Mouse (Mus musculus) MEL (cell line): ENCODE measurements around the gene Clcn3.

Experiments
- CTCF ChIP-seq, 3 experiments: IDR thresholded peaks in 2 of 3; conservative IDR thresholded peaks in 1 of 3; 2 replicates each; pipeline ENCODE4 v1.5.1; 2011 to 2012; ENCODE audit warnings: low read length in 3 of 3, low read depth in 2 of 3, mild to moderate bottlenecking in 2 of 3, improper control_type of control experiment in 1 of 3, inconsistent platforms in 1 of 3, mixed read lengths in 1 of 3, moderate library complexity in 1 of 3; ENCODE audit not compliant: control insufficient read depth in 1 of 3, insufficient read depth in 1 of 3, poor library complexity in 1 of 3, severe bottlenecking in 1 of 3
- EP300 ChIP-seq, 2 experiments: IDR thresholded peaks; 2 replicates each; pipeline ENCODE4 v1.6.1; 2011; ENCODE audit warnings: improper control_type of control experiment in 2 of 2, low read length in 2 of 2, low read depth in 1 of 2, mild to moderate bottlenecking in 1 of 2
- HCFC1 ChIP-seq: IDR thresholded peaks from 2 replicates; pipeline ENCODE4 v1.6.1; 2012; ENCODE audit warnings: low read depth, mild to moderate bottlenecking, inconsistent platforms, low read length, improper control_type of control experiment, moderate library complexity
- KAT2A ChIP-seq: conservative IDR thresholded peaks from 2 replicates; pipeline ENCODE4 v1.6.1; 2012; ENCODE audit warnings: low read depth, low read length, improper control_type of control experiment, inconsistent platforms
- MAFK ChIP-seq: IDR thresholded peaks from 2 replicates; pipeline ENCODE4 v1.6.1; 2011; ENCODE audit warnings: low read depth, mild to moderate bottlenecking, low read length, improper control_type of control experiment, borderline replicate concordance
- POLR2AphosphoS5 ChIP-seq: IDR thresholded peaks from 2 replicates; pipeline ENCODE4 v1.6.1; 2012; ENCODE audit warnings: low read depth, borderline replicate concordance, mild to moderate bottlenecking, inconsistent platforms, low read length, moderate library complexity, mixed read lengths
- RAD21 ChIP-seq: IDR thresholded peaks from 2 replicates; pipeline ENCODE4 v1.6.1; 2011; ENCODE audit warnings: mild to moderate bottlenecking, low read depth, low read length, improper control_type of control experiment
- SIN3A ChIP-seq: IDR thresholded peaks from 2 replicates; pipeline ENCODE4 v1.6.1; 2012; ENCODE audit warnings: low read length, improper control_type of control experiment, inconsistent platforms
- TAL1 ChIP-seq: IDR thresholded peaks from 2 replicates; pipeline ENCODE4 v1.6.1; 2012; ENCODE audit warnings: mild to moderate bottlenecking, inconsistent platforms, low read length, moderate library complexity, mixed read lengths
- TCF12 ChIP-seq: IDR thresholded peaks from 2 replicates; pipeline ENCODE4 v1.6.1; 2014; ENCODE audit warnings: low read depth, mild to moderate bottlenecking, inconsistent platforms, low read length, improper control_type of control experiment, moderate library complexity
- ZC3H11A ChIP-seq: IDR thresholded peaks from 2 replicates; pipeline ENCODE4 v1.6.1; 2012; ENCODE audit warnings: low read depth, mild to moderate bottlenecking, inconsistent platforms, low read length, improper control_type of control experiment
- ZKSCAN1 ChIP-seq: IDR thresholded peaks from 2 replicates; pipeline ENCODE4 v1.6.1; 2012; ENCODE audit warnings: low read depth, mild to moderate bottlenecking, inconsistent platforms, low read length, improper control_type of control experiment, moderate library complexity
- ZMIZ1 ChIP-seq: IDR thresholded peaks from 2 replicates; pipeline ENCODE4 v1.6.1; 2012; ENCODE audit warnings: low read depth, mild to moderate bottlenecking, inconsistent platforms, low read length, improper control_type of control experiment, moderate library complexity

DNA sequence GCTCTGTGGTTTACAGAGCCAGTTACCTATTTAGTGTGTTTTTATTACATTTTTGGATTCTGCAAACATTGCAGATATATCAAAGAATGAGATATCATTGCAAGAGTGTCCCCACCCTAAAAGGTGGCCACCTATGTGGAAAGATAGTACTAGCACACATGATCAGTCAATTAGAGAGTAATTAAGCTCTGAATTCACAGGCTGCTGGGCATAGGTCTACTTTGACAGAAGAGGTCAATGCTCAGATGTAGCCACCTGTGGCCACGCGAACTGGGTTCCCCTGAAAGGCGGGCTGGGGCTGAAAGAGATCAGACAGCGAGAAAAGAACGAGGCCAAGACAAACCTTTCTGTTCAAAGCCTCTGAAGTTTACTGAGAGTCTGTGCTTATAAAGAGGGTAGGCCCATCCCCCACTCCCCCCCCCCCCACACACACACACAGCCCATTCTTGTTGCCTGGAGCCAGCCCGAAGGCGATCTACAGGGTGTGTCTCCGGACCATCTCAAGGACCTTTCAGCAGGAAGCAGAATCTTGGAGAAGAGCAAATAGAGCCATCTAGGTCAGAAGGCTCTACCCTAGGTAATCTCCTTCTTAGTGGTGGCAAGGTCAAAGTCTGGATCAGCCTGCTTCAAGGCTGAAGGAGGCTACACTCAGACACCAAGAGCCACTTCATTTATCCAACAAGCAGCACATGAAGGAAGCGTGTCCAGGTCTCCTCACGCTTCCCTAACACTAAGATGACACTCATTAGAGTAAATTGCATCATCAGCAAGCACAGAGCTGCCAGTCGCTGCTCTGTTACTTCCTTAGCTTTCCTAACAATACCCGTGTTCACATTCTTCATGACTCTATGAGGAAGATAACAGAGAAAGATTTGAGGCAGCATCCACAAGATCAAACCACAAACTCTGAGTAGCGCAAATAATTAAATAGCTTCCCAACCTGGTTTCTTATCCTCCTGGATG, 112.6 kb downstream of the Clcn3 start:
- TF ChIP-seq RAD21 (no peak), CTCF (IDR thresholded peaks at IDR 0.05 in 2 of 3, conservative IDR thresholded peaks at IDR 0.05 in 1 of 3; ENCODE audit: control insufficient read depth in 1 of 3, insufficient read depth in 1 of 3, low read depth in 2 of 3, low read length in 3 of 3, poor library complexity in 1 of 3, severe bottlenecking in 1 of 3) (no peak), EP300 (IDR thresholded peaks at IDR 0.05; ENCODE audit: low read depth in 1 of 2, low read length in 2 of 2) (no peak), ZC3H11A (no peak), ZMIZ1 (no peak), HCFC1 (no peak), TAL1 (no peak), MAFK (no peak), POLR2AphosphoS5 (no peak), ZKSCAN1 (no peak), SIN3A (no peak), KAT2A (no peak), TCF12 (no peak)
